Mouse (Mus musculus) adrenal gland, adult 2 months (tissue): Measurements from ENCODE around the gene Neu2. TPM values are rescaled to one million over a fixed set of nuclear protein-coding genes. Genes with fewer than 3 reads are reported as not detected.

ENCODE experiments used
- polyA plus RNA-seq: library from polyadenylated mRNA; depleted of rRNA; stranded (reverse); fragments of >200 nt; gene quantifications from 2 replicates; pipeline ENCODE4 v1.2.3, GENCODE M21; 2012; rRNA removed
- total RNA-seq, 2 experiments: library from RNA; stranded (reverse); gene quantifications; 2 replicates each; pipeline ENCODE4 v1.2.3; 2021

Gene Neu2
- total and polyA plus RNA-seq, 3 experiments = not detected

Other genes with a start within 250 kb of the Neu2 start
- gene Efhd1, start 245.5 kb upstream of the Neu2 start, total RNA-seq = 100 to 1,000 TPM; 337 to 341 TPM
- gene Efhd1, start 245.5 kb upstream of the Neu2 start, polyA plus RNA-seq = 579 and 581 TPM in 2 replicates
- gene Gigyf2, start 182.9 kb upstream of the Neu2 start, total RNA-seq = 10 to 100 TPM; 66.6 to 95.5 TPM
- 17.0 and 24.7 TPM in 2 replicates for gene Gigyf2, start 182.9 kb upstream of the Neu2 start, polyA plus RNA-seq
- not detected for gene Kcnj13, start 115.2 kb upstream of the Neu2 start, total RNA-seq
- gene Kcnj13, start 115.2 kb upstream of the Neu2 start, polyA plus RNA-seq = not detected in 2 replicates
- not detected for gene Snorc, start 39.6 kb upstream of the Neu2 start, total RNA-seq
- not detected in 2 replicates for gene Snorc, start 39.6 kb upstream of the Neu2 start, polyA plus RNA-seq
- gene Ngef, start 64.0 kb downstream of the Neu2 start, total RNA-seq = under 1 TPM; 0.14 to 0.41 TPM
- 0.29 and 0.39 TPM in 2 replicates for gene Ngef, start 64.0 kb downstream of the Neu2 start, polyA plus RNA-seq
- 10 to 100 TPM; 11.5 to 18.4 TPM for gene Inpp5d, start 110.4 kb downstream of the Neu2 start, total RNA-seq
- 17.5 and 21.1 TPM in 2 replicates for gene Inpp5d, start 110.4 kb downstream of the Neu2 start, polyA plus RNA-seq
- gene Atg16l1, start 246.0 kb downstream of the Neu2 start, total RNA-seq = 10 to 100 TPM; 28.5 to 33.8 TPM
- 15.9 and 17.1 TPM in 2 replicates for gene Atg16l1, start 246.0 kb downstream of the Neu2 start, polyA plus RNA-seq